Mouse (Mus musculus): ENCODE results near the gene Cirbp.
A peak's percentile ranks its signal among the peaks of the same experiment; 100 is the strongest.

The Cirbp gene

GRCm38 (mm10) chr10:80177441-80178279, 11.9 kb downstream of the Cirbp start:
- no peak for DNase-seq (ENCODE audit: low read depth, low spot score)

GRCm38 (mm10) chr10:80179068-80180051, 13.6 kb downstream of the Cirbp start, which contains the start of gene Efna2:
Gene Efna2 (plus strand): TSS chr10:80179482.
- peak; percentile 51 for DNase-seq (ENCODE audit: low read depth, low spot score)

GRCm38 (mm10) chr10:80180288-80180687, 14.5 kb downstream of the Cirbp start:
- no peak for DNase-seq (ENCODE audit: low read depth, low spot score)

GRCm38 (mm10) chr10:80180823-80181222, 15.0 kb downstream of the Cirbp start:
- DNase-seq (ENCODE audit: low read depth, low spot score): no peak

GRCm38 (mm10) chr10:80182547-80182946, 16.8 kb downstream of the Cirbp start:
- no peak for DNase-seq (ENCODE audit: low read depth, low spot score)

- DNase-seq (ENCODE audit: low read depth, low spot score): no peak
Measured at GRCm38 (mm10) chr10:80186649-80187048, 20.9 kb downstream of the Cirbp start.

GRCm38 (mm10) chr10:80187739-80188138, 22.0 kb downstream of the Cirbp start:
- no peak for DNase-seq (ENCODE audit: low read depth, low spot score)

- no peak for DNase-seq (ENCODE audit: low read depth, low spot score)
Measured at GRCm38 (mm10) chr10:80188453-80189024, 22.8 kb downstream of the Cirbp start.

GRCm38 (mm10) chr10:80189999-80190398, 24.2 kb downstream of the Cirbp start:
- no peak for DNase-seq (ENCODE audit: low read depth, low spot score)

GRCm38 (mm10) chr10:80190491-80191051, 24.8 kb downstream of the Cirbp start:
- no peak for DNase-seq (ENCODE audit: low read depth, low spot score)

- DNase-seq (ENCODE audit: low read depth, low spot score): no peak
Measured at GRCm38 (mm10) chr10:80193976-80194375, 28.2 kb downstream of the Cirbp start.

- DNase-seq (ENCODE audit: low read depth, low spot score): no peak
Measured at GRCm38 (mm10) chr10:80194441-80194840, 28.7 kb downstream of the Cirbp start.

- DNase-seq (ENCODE audit: low read depth, low spot score): no peak
Measured at GRCm38 (mm10) chr10:80196167-80196566, 30.4 kb downstream of the Cirbp start.

GRCm38 (mm10) chr10:80196778-80197581, 31.2 kb downstream of the Cirbp start:
- DNase-seq (ENCODE audit: low read depth, low spot score): no peak

GRCm38 (mm10) chr10:80199440-80200008, 33.7 kb downstream of the Cirbp start:
- DNase-seq (ENCODE audit: low read depth, low spot score): peak; percentile 79

GRCm38 (mm10) chr10:80200485-80200884, 34.7 kb downstream of the Cirbp start:
- no peak for DNase-seq (ENCODE audit: low read depth, low spot score)

GRCm38 (mm10) chr10:80204055-80204454, 38.3 kb downstream of the Cirbp start:
- DNase-seq (ENCODE audit: low read depth, low spot score): no peak

- no peak for DNase-seq (ENCODE audit: low read depth, low spot score)
Measured at GRCm38 (mm10) chr10:80207201-80207600, 41.4 kb downstream of the Cirbp start.

- no peak for DNase-seq (ENCODE audit: low read depth, low spot score)
Measured at GRCm38 (mm10) chr10:80207676-80208075, 41.9 kb downstream of the Cirbp start.

- no peak for DNase-seq (ENCODE audit: low read depth, low spot score)
Measured at GRCm38 (mm10) chr10:80208248-80208647, 42.5 kb downstream of the Cirbp start.
